Mouse (Mus musculus) heart, postnatal 0 days (tissue): ENCODE measurements around the gene Rpl27. TPM values are rescaled to one million over a fixed set of nuclear protein-coding genes. Genes with fewer than 3 reads are reported as not detected.
"Not testable (repeated sequence)": the region's sequence is repeated elsewhere in the genome, so short reads cannot be mapped to it uniquely, and the experiment has no call there.

Experiments used
- ATAC-seq: fragments of 200-750 bp; cut with Nextera tagmentation; 2 replicates; pipeline ENCODE4 v1.8.0; 2017; ENCODE audit warnings: low read depth, moderate number of reproducible peaks, moderate library complexity; ENCODE audit not compliant: insufficient read depth
- DNase-seq: peaks from one replicate; pipeline ENCODE4 v3.0.0-alpha.2; 2016; ENCODE audit warnings: low spot score
- H3K27ac ChIP-seq: fragments of 300-500 bp; sonication (generic); 2 replicates; pipeline ENCODE4 v1.5.1; 2014; ENCODE audit warnings: low read depth, mild to moderate bottlenecking
- H3K27me3 ChIP-seq: fragments of 300-500 bp; sonication (generic); 2 replicates; pipeline ENCODE4 v1.6.1; 2014; ENCODE audit warnings: low read length, mixed read lengths; ENCODE audit not compliant: control insufficient read depth, insufficient read depth
- H3K36me3 ChIP-seq: fragments of 300-500 bp; sonication (generic); replicated peaks from 2 replicates; pipeline ENCODE4 v1.6.1; 2014; ENCODE audit warnings: low read length, mixed read lengths; ENCODE audit not compliant: control insufficient read depth, insufficient read depth
- H3K4me1 ChIP-seq: fragments of 300-500 bp; sonication (generic); 2 replicates; pipeline ENCODE4 v1.6.1; 2014; ENCODE audit warnings: antibody characterized with exemption; ENCODE audit not compliant: control insufficient read depth, insufficient read depth
- H3K4me2 ChIP-seq: fragments of 300-500 bp; sonication (generic); 2 replicates; pipeline ENCODE4 v1.6.1; 2014; ENCODE audit warnings: low read depth, mild to moderate bottlenecking, low read length, moderate library complexity
- H3K4me3 ChIP-seq: fragments of 300-500 bp; sonication (generic); 2 replicates; pipeline ENCODE4 v1.5.1; 2014; ENCODE audit warnings: low read depth, low read length
- H3K9ac ChIP-seq: fragments of 300-500 bp; sonication (generic); replicated peaks from 2 replicates; pipeline ENCODE4 v1.6.1; 2014; ENCODE audit warnings: low read depth, low read length, mixed read lengths
- H3K9me3 ChIP-seq: fragments of 300-500 bp; sonication (generic); replicated peaks from 2 replicates; pipeline ENCODE4 v1.6.1; 2016; ENCODE audit warnings: low read length; ENCODE audit not compliant: control insufficient read depth
- CTCF ChIP-seq: IDR thresholded peaks from 2 replicates; pipeline ENCODE4 v1.5.1; 2016; ENCODE audit warnings: antibody characterized with exemption, control low read depth, low read depth
- EP300 ChIP-seq: IDR thresholded peaks from 2 replicates; pipeline ENCODE4 v1.6.1; 2016; ENCODE audit warnings: antibody characterized with exemption, low read depth
- WGBS: fragments of 180-500 bp; shearing (Covaris S2); extraction: QIAGEN DNeasy Blood & Tissue Kit; methylation state at CpG from one replicate; pipeline ENCODE4 v1.1.7; 2014; 5-methylcytosine and 5-hydroxymethylcytosine counted together
- polyA plus RNA-seq: library from polyadenylated mRNA; unstranded; fragments of >200 nt; fragmentation: Nextera tagmentation; extraction: Ambion mirVana; gene quantifications from 2 replicates; pipeline ENCODE4 v1.2.1, GENCODE M21; 2015
- total RNA-seq: library from RNA; depleted of rRNA; stranded (reverse); fragments of >200 nt; gene quantifications from 2 replicates; pipeline ENCODE4 v1.2.3, GENCODE M21; 2014; ENCODE audit warnings: low replicate concordance

Gene Rpl27
- total and polyA plus RNA-seq, 2 experiments from 2014 or later: 248 to 796 TPM

DNA sequence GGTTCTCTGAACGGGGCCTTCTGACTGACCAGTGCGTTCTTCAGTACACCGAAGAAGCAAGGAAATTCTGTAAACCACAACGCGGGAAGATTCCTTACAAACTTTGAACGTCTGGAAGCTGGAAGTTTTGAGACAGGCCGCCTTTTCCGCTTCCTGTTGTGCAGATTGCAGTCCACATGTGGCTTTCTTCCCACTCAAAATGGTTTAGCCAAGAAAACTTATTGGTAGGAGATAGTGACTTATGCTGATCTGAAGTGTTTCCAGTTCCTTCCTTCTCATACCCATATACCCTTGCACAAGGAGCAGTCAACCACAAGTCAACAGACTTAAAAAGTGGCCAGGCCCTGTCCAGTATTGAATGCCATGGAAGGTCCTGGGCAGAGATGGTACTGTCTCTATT, 15.9 kb upstream of the Rpl27 start:
- WGBS: 48% methylated on average over 8 of the region's 8 CpGs
- H3K4me2 ChIP-seq: peak overlapping the region; percentile 99
- DNase-seq (no peak), ATAC-seq (no peak)
- H3K4me1 ChIP-seq: peaks cover 9% of the 10 kb centered on the region
- H3K9ac ChIP-seq: no peak overlapping the region
- TF ChIP-seq CTCF: no peak
- no peak for TF ChIP-seq EP300
- H3K4me3 ChIP-seq: peak overlapping the region; percentile 97
- no peaks in the 10 kb centered on the region for H3K27me3 ChIP-seq
- no peak overlapping the region for H3K27ac ChIP-seq
- peaks cover 22% of the 10 kb centered on the region for H3K36me3 ChIP-seq
- H3K9me3 ChIP-seq: no peaks in the 10 kb centered on the region

DNA sequence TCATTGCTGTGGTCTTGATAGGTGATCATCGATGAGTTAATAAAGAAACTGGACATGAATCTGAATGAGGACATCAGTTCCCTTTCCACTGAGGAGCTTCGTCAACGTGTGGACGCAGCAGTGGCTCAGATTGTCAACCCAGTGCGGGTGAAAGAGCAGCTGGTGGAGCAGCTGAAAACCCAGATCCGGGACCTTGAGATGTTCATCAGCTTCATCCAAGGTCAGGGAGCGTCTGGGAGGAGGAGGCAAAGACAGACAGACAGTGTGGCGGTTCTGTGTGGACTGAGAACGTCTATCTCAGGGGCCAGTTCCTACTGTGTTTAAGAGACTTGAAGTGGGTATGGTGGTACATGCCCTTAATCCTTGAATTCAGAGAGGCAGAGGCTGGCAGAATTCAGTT, 10.8 kb upstream of the Rpl27 start:
- H3K9me3 ChIP-seq: no peaks in the 10 kb centered on the region
- no peak overlapping the region for H3K9ac ChIP-seq
- TF ChIP-seq CTCF: no peak
- peaks cover 59% of the 10 kb centered on the region for H3K36me3 ChIP-seq
- no peaks in the 10 kb centered on the region for H3K27me3 ChIP-seq
- H3K4me1 ChIP-seq: peaks cover under 1% of the 10 kb centered on the region; the same call in 1 of the 2 replicates
- no peak overlapping the region for H3K27ac ChIP-seq
- DNase-seq: no peak
- WGBS: 84% methylated on average over 9 of the region's 9 CpGs
- ATAC-seq: no peak
- H3K4me2 ChIP-seq: no peak overlapping the region
- no peak overlapping the region for H3K4me3 ChIP-seq

DNA sequence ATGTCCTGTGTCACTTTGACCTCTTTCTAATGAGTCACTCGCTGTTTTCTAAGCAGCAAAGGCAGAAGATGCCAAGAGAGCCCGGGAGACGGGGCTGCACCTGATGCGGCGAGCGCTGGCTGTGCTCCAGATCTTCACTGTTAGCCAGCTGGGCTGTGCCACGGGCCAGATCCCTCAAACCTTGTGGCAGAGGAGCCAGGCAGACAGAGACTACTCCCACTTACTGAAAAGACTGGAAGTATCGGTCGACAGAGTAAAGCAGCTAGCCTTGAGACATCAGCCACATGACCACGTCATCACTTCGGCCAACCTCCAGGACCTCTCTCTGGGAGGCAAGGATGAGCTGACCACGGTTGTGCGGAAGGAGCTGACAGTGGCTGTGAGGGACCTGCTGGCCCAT, 8.7 kb upstream of the Rpl27 start:
- WGBS: 73% methylated on average over 13 of the region's 13 CpGs
- no peak for TF ChIP-seq EP300
- Histone ChIP-seq H3K9me3 (no peaks in the 10 kb centered on the region), H3K36me3 (peaks cover 59% of the 10 kb centered on the region), H3K9ac (no peak overlapping the region), H3K4me3 (no peak overlapping the region), H3K27ac (no peak overlapping the region), H3K27me3 (no peaks in the 10 kb centered on the region), H3K4me1 (no peaks in the 10 kb centered on the region), H3K4me2 (no peak overlapping the region)
- DNase-seq (no peak), ATAC-seq (no peak)

DNA sequence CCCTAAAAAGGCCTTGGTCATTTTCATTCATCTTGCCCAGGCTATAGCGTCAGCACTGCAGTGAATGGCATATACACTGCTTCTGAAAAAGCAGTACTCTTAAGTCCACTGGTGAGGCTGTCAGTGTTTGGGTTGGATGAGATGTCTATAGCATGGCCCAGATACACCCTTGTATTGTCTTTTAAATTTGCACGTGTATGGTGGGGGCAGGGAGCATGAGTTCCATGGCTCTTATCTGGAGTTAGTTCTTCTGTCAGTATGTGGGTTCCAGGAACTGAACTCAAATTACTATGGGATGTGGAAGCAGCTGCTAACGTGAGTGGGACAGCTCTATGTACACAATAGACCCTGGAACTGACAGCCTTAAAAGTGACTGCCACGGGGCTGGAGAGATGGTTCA, 6.3 kb upstream of the Rpl27 start:
- no peak overlapping the region for H3K4me2 ChIP-seq
- no peak overlapping the region for H3K4me3 ChIP-seq
- 64% methylated on average over 4 of the region's 4 CpGs for WGBS
- no peak overlapping the region for H3K9ac ChIP-seq
- TF ChIP-seq CTCF: no peak
- no peak for TF ChIP-seq EP300
- H3K27me3 ChIP-seq: no peaks in the 10 kb centered on the region
- peaks cover 45% of the 10 kb centered on the region for H3K36me3 ChIP-seq
- ATAC-seq (no peak), DNase-seq (no peak)
- no peaks in the 10 kb centered on the region for H3K4me1 ChIP-seq
- no peak overlapping the region for H3K27ac ChIP-seq
- no peaks in the 10 kb centered on the region for H3K9me3 ChIP-seq

DNA sequence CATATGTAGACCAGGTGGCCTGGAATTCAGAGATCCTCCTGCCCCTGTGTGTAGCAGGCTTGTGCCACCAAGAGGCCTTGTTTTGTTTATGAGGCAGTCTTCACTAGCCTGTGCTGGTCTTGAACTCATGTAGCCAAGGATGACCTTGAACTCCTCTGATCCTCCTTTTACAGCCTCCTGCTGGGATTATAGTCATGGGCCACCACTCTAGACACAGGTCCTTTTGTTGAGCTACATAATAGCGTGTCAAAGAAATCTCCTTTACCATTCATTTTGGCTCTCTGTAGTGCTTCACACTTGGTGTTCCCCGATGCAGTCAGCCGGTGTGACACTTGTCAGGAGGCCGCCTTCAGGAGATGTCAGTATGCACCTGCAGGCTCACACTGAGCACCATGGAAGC, 5.2 kb upstream of the Rpl27 start:
- no peak overlapping the region for H3K27ac ChIP-seq
- ATAC-seq (no peak), DNase-seq (no peak)
- no peak overlapping the region for H3K9ac ChIP-seq
- no peaks in the 10 kb centered on the region for H3K4me1 ChIP-seq
- peaks cover 34% of the 10 kb centered on the region for H3K36me3 ChIP-seq
- H3K9me3 ChIP-seq: no peaks in the 10 kb centered on the region
- 80% methylated on average over 4 of the region's 4 CpGs for WGBS
- H3K27me3 ChIP-seq: no peaks in the 10 kb centered on the region
- TF ChIP-seq EP300: no peak
- no peak for TF ChIP-seq CTCF
- no peak overlapping the region for H3K4me2 ChIP-seq
- H3K4me3 ChIP-seq: no peak overlapping the region

DNA sequence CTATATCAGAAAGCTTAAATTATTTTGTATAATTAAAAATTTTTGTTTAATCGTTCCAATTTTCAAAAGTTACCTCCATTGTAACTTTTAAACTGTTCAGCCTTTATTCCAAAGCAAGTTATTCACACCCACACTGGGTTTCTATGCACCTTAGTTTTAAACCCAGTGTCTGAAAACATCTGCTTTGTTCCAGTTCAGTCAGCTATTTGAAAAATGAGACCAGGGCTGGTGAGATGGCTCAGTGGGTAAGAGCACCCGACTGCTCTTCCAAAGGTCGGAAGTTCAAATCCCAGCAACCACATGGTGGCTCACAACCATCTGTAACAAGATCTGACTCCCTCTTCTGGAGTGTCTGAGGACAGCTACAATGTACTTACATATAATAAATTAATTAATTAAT, 4.1 kb upstream of the Rpl27 start:
- ATAC-seq, H3K27me3 ChIP-seq, H3K4me3 ChIP-seq, DNase-seq, H3K9me3 ChIP-seq, H3K27ac ChIP-seq, H3K4me1 ChIP-seq, H3K4me2 ChIP-seq, H3K9ac ChIP-seq: not testable (repeated sequence)
- WGBS: 53% methylated on average over 3 of the region's 3 CpGs
- H3K36me3 ChIP-seq: peaks cover 28% of the 10 kb centered on the region

DNA sequence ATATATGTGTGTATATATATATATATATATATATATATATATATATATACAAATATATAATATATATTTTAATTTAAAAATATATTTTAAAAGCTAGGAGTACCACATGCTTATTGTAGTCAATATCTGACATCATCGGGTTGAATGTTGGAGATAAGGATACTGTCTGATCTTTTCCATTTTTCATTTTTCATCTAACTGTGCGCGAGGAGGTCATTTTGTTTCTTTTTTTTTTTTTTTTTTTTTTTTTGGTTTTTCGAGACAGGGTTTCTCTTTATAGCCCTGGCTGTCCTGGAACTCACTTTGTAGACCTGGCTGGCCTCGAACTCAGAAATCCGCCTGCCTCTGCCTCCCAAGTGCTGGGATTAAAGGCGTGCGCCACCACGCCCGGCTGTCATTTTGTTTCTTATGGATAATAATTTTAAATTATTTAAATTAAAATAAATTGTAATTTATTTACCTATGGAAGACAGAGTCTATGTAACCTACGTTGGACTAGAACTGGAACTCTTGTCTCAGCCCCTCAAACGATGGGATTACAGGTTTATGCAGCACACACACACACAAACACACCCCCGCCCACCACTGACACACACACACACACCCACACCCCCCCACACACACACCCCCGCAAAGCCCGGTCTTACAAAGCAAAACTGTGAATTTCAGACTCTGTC, 510 bp upstream of the Rpl27 start:
- ATAC-seq, H3K4me1 ChIP-seq, H3K9ac ChIP-seq, H3K27me3 ChIP-seq, H3K9me3 ChIP-seq, DNase-seq, H3K27ac ChIP-seq: not testable (repeated sequence)
- Histone ChIP-seq H3K36me3 (peaks cover 22% of the 10 kb centered on the region), H3K4me3 (peak overlapping the region; percentile 26), H3K4me2 (peak overlapping the region; percentile 53)
- 37% methylated on average over 14 of the region's 15 CpGs for WGBS
